Mouse (Mus musculus) CH12.LX (cell line): ENCODE measurements around the gene Zfp747. TPM values are rescaled to one million over a fixed set of nuclear protein-coding genes. Genes with fewer than 3 reads are reported as not detected.

Experiments used
- DNase-seq: peaks from one replicate; pipeline ENCODE4 v3.0.0-alpha.2; 2013; ENCODE audit errors: extremely low read depth
- H3K27ac ChIP-seq: 2 replicates; pipeline ENCODE4 v1.5.1; 2012; ENCODE audit warnings: low read depth, mild to moderate bottlenecking, control low read depth, moderate library complexity; ENCODE audit not compliant: insufficient read depth
- H3K27me3 ChIP-seq: replicated peaks from 2 replicates; pipeline ENCODE3; 2012; ENCODE audit warnings: inconsistent platforms
- H3K36me3 ChIP-seq, 2 experiments: replicated peaks in 1 of 2; 2 replicates each; pipeline versions ENCODE3 to v1.6.1; 2012; ENCODE audit warnings: inconsistent platforms in 1 of 2, low read length in 1 of 2, mild to moderate bottlenecking in 1 of 2, mixed read lengths in 1 of 2, moderate library complexity in 1 of 2; ENCODE audit not compliant: control insufficient read depth in 1 of 2, insufficient read depth in 1 of 2
- H3K4me1 ChIP-seq, 2 experiments: 2 replicates each; pipeline ENCODE4 v1.6.1; 2012; ENCODE audit warnings: inconsistent platforms in 1 of 2, moderate library complexity in 1 of 2; ENCODE audit not compliant: insufficient read depth in 2 of 2, control insufficient read depth in 1 of 2
- H3K4me2 ChIP-seq: 2 replicates; pipeline ENCODE4 v1.6.1; 2012; ENCODE audit warnings: low read depth, mild to moderate bottlenecking, control low read depth; ENCODE audit not compliant: poor library complexity, insufficient read depth, severe bottlenecking
- H3K4me3 ChIP-seq, 3 experiments: fragments of 150-350 bp in 1 of 3; sonication (generic) in 1 of 3; replicated peaks in 1 of 3; 2 replicates each; pipeline versions ENCODE3 to v1.5.1; 2011 to 2012; ENCODE audit warnings: low read depth in 2 of 3, low read length in 2 of 3, mild to moderate bottlenecking in 2 of 3, moderate library complexity in 2 of 3, control low read depth in 1 of 3, improper control_type of control experiment in 1 of 3, inconsistent platforms in 1 of 3, mixed read lengths in 1 of 3; ENCODE audit not compliant: poor library complexity in 1 of 3
- H3K79me2 ChIP-seq: replicated peaks from 2 replicates; pipeline ENCODE4 v1.6.1; 2012; ENCODE audit warnings: mild to moderate bottlenecking, moderate library complexity; ENCODE audit not compliant: control insufficient read depth, poor library complexity, insufficient read depth, severe bottlenecking; ENCODE audit errors: extremely low read depth
- H3K9ac ChIP-seq: 2 replicates; pipeline ENCODE4 v1.6.1; 2012; ENCODE audit warnings: low read depth, mild to moderate bottlenecking, control low read depth, moderate library complexity; ENCODE audit not compliant: insufficient read depth
- H3K9me3 ChIP-seq: replicated peaks from 2 replicates; pipeline ENCODE3; 2012; ENCODE audit warnings: low read length, inconsistent platforms, mixed read lengths
- BHLHE40 ChIP-seq: IDR thresholded peaks from 2 replicates; pipeline ENCODE4 v1.6.1; 2011; ENCODE audit warnings: mild to moderate bottlenecking, low read depth, low read length, improper control_type of control experiment
- CHD1 ChIP-seq: IDR thresholded peaks from 2 replicates; pipeline ENCODE4 v1.6.1; 2012; ENCODE audit warnings: low read depth, low read length, improper control_type of control experiment, inconsistent platforms
- E2F4 ChIP-seq: IDR thresholded peaks from 2 replicates; pipeline ENCODE4 v1.6.1; 2011; ENCODE audit warnings: low read depth, low read length, improper control_type of control experiment; ENCODE audit not compliant: insufficient replicate concordance
- ELF1 ChIP-seq: IDR thresholded peaks from 2 replicates; pipeline ENCODE4 v1.6.1; 2014; ENCODE audit warnings: low read depth, mild to moderate bottlenecking, inconsistent platforms, low read length, improper control_type of control experiment
- EP300 ChIP-seq: IDR thresholded peaks from 2 replicates; pipeline ENCODE4 v1.6.1; 2011; ENCODE audit warnings: low read length, improper control_type of control experiment
- HCFC1 ChIP-seq: IDR thresholded peaks from 2 replicates; pipeline ENCODE4 v1.6.1; 2012; ENCODE audit warnings: low read depth, mild to moderate bottlenecking, inconsistent platforms, low read length, improper control_type of control experiment
- JUN ChIP-seq: IDR thresholded peaks from 2 replicates; pipeline ENCODE4 v1.6.1; 2011; ENCODE audit warnings: low read depth, mild to moderate bottlenecking, low read length, improper control_type of control experiment, moderate library complexity; ENCODE audit not compliant: insufficient read depth
- JUND ChIP-seq: conservative IDR thresholded peaks from 2 replicates; pipeline ENCODE4 v1.6.1; 2011; ENCODE audit warnings: low read depth, low read length, improper control_type of control experiment
- MAFK ChIP-seq: IDR thresholded peaks from 2 replicates; pipeline ENCODE4 v1.6.1; 2011; ENCODE audit warnings: low read length, improper control_type of control experiment; ENCODE audit not compliant: insufficient replicate concordance
- MAZ ChIP-seq: IDR thresholded peaks from 2 replicates; pipeline ENCODE4 v1.6.1; 2012; ENCODE audit warnings: low read depth, mild to moderate bottlenecking, inconsistent platforms, low read length, improper control_type of control experiment, moderate library complexity
- MEF2A ChIP-seq: IDR thresholded peaks from 2 replicates; pipeline ENCODE4 v1.6.1; 2014; ENCODE audit warnings: low read depth, mild to moderate bottlenecking, inconsistent platforms, low read length, improper control_type of control experiment, borderline replicate concordance
- NELFE ChIP-seq: IDR thresholded peaks from 2 replicates; pipeline ENCODE4 v1.6.1; 2011; ENCODE audit warnings: low read depth, low read length, improper control_type of control experiment
- PAX5 ChIP-seq: IDR thresholded peaks from 2 replicates; pipeline ENCODE4 v1.6.1; 2012; ENCODE audit warnings: low read length, inconsistent platforms, mixed read lengths
- POLR2AphosphoS2 ChIP-seq: IDR thresholded peaks from 2 replicates; pipeline ENCODE4 v1.6.1; 2011; ENCODE audit warnings: low read depth, low read length, improper control_type of control experiment
- TCF12 ChIP-seq: IDR thresholded peaks from 2 replicates; pipeline ENCODE4 v1.6.1; 2014; ENCODE audit warnings: low read depth, mild to moderate bottlenecking, inconsistent platforms, low read length, improper control_type of control experiment
- UBTF ChIP-seq: IDR thresholded peaks from 2 replicates; pipeline ENCODE4 v1.6.1; 2012; ENCODE audit warnings: low read depth, mild to moderate bottlenecking, inconsistent platforms, low read length, improper control_type of control experiment, moderate library complexity
- USF1 ChIP-seq: IDR thresholded peaks from 2 replicates; pipeline ENCODE4 v1.6.1; 2014; ENCODE audit warnings: low read depth, mild to moderate bottlenecking, inconsistent platforms, low read length, improper control_type of control experiment
- ZC3H11A ChIP-seq: IDR thresholded peaks from 2 replicates; pipeline ENCODE4 v1.6.1; 2012; ENCODE audit warnings: low read depth, mild to moderate bottlenecking, inconsistent platforms, low read length, improper control_type of control experiment
- ZKSCAN1 ChIP-seq: IDR thresholded peaks from 2 replicates; pipeline ENCODE4 v1.6.1; 2012; ENCODE audit warnings: low read depth, inconsistent platforms, low read length, improper control_type of control experiment, borderline replicate concordance
- dilution Hi-C: fragments of 300-500 bp; cut with MboI; formaldehyde crosslinking; loops from 2 replicates; pipeline ENCODE4 v1.14.3; 2020; ENCODE audit warnings: low sequenced_read_pairs; ENCODE audit not compliant: extremely low pct_unique_long_range_greater_than_20kb, extremely low pct_ligation_motif_present
- in situ Hi-C: fragments of 300-500 bp; cut with MboI; formaldehyde crosslinking; loops from 3 replicates; pipeline ENCODE4 v1.14.3; 2019; ENCODE audit warnings: low sequenced_read_pairs, low pct_ligation_motif_present, low pct_unique_long_range_greater_than_20kb, mixed read lengths
- polyA plus RNA-seq: library from polyadenylated mRNA; unstranded; fragments of >175 nt; gene quantifications from 2 replicates; pipeline ENCODE4 v1.2.1, GENCODE M21; 2012; ENCODE audit warnings: low read depth; ENCODE audit not compliant: insufficient read length
- total RNA-seq, 2 experiments: library from RNA; depleted of rRNA; stranded (reverse); fragments of 300-350 nt in 1 of 2; fragments of >200 nt in 1 of 2; gene quantifications; 2 replicates each; pipeline ENCODE4 v1.2.3; 2012 to 2014

Zfp747 gene
- total and polyA plus RNA-seq, 3 experiments = 7.2 to 8.2 (median 7.7) TPM

DNA sequence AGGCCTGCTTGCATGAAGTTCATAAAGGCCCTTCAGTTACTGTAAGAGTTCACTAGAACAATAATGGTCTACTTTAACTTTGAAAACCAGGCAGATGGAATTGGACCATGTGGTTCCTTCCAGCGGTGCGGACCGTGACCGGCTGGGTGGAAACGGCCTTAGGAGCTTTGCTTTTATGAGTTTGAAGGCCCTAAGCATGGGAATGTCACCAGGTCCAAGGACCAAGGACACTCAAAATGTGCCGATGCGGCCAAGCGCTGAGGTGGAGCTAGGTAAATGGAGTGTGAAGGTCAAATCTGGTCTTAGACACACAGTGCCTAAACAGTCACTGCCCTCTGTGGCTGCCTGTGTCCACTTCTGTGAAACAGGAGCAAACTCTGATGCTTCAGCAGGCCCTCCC is 34.5 kb downstream of the Zfp747 start:
- H3K36me3 ChIP-seq = peaks cover 10 to 25% of the 10 kb centered on the region in 2 experiments
- dilution Hi-C loops = no loop called here
- H3K27me3 ChIP-seq = no peaks in the 10 kb centered on the region
- no peak overlapping the region for H3K9ac ChIP-seq
- no peak overlapping the region for H3K27ac ChIP-seq
- in situ Hi-C loops = no loop called here
- no peak overlapping the region for H3K4me2 ChIP-seq
- peaks cover 0 to 6% of the 10 kb centered on the region in 2 experiments; a peak in 2 of 4 replicates for H3K4me1 ChIP-seq
- H3K4me3 ChIP-seq = no peak overlapping the region
- TF ChIP-seq BHLHE40 (no peak), MEF2A (no peak), CHD1 (no peak), JUN (no peak), MAZ (no peak), MAFK (no peak), HCFC1 (no peak), ELF1 (no peak), E2F4 (no peak), ZKSCAN1 (no peak), JUND (no peak), EP300 (no peak), TCF12 (no peak), ZC3H11A (no peak)
- no peaks in the 10 kb centered on the region for H3K79me2 ChIP-seq
- no peak for DNase-seq
- H3K9me3 ChIP-seq = no peaks in the 10 kb centered on the region

DNA sequence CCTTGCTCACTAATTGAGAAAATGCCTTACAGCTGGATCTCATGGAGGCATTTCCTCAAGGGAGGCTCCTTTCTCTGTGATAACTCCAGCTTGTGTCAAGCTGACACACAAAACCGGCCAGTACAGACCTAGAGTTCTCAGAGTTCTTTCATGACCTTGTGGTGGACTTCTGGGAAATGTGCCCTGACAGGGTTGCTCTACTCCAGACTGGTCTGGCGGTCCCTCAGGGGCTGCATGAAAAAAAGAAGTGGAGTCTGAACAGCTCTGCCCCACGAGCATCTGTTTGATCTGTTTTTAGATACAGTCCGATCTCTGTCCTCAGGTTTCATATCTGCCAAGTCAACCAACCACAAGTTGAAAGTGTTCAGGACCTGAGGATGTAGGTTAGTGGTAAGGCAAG is 38.2 kb downstream of the Zfp747 start:
- Histone ChIP-seq H3K9ac (no peak overlapping the region), H3K79me2 (no peaks in the 10 kb centered on the region), H3K4me2 (no peak overlapping the region), H3K27ac (no peak overlapping the region)
- TF ChIP-seq PAX5 = no peak
- no peak for TF ChIP-seq NELFE
- TF ChIP-seq HCFC1 = no peak
- no peak for TF ChIP-seq USF1
- no peak for TF ChIP-seq UBTF
- TF ChIP-seq MEF2A = no peak
- no peak for TF ChIP-seq EP300
- TF ChIP-seq CHD1 = no peak
- TF ChIP-seq POLR2AphosphoS2 = no peak
- TF ChIP-seq, all 38 proteins: peak for 0
- in situ Hi-C loops (loop anchor here (10.0 kb wide), 1 partner anchor 73 kb away; the partner anchor contains the start of gene Dctpp1), dilution Hi-C loops (no loop called here)
- Histone ChIP-seq H3K4me3 (no peak overlapping the region), H3K27me3 (no peaks in the 10 kb centered on the region), H3K4me1 (no peaks in the 10 kb centered on the region), H3K9me3 (no peaks in the 10 kb centered on the region), H3K36me3 (peaks cover 29 to 44% of the 10 kb centered on the region in 2 experiments)
- no peak for DNase-seq
